Mouse (Mus musculus): Measurements from ENCODE around the gene Ass1. TPM values are rescaled to one million over a fixed set of nuclear protein-coding genes. Genes with fewer than 3 reads are reported as not detected.

Gene Ass1
- polyA plus RNA-seq (2014; fragmentation: Nextera tagmentation; extraction: Ambion mirVana): 64.6 and 72.8 TPM in 2 replicates

DNA sequence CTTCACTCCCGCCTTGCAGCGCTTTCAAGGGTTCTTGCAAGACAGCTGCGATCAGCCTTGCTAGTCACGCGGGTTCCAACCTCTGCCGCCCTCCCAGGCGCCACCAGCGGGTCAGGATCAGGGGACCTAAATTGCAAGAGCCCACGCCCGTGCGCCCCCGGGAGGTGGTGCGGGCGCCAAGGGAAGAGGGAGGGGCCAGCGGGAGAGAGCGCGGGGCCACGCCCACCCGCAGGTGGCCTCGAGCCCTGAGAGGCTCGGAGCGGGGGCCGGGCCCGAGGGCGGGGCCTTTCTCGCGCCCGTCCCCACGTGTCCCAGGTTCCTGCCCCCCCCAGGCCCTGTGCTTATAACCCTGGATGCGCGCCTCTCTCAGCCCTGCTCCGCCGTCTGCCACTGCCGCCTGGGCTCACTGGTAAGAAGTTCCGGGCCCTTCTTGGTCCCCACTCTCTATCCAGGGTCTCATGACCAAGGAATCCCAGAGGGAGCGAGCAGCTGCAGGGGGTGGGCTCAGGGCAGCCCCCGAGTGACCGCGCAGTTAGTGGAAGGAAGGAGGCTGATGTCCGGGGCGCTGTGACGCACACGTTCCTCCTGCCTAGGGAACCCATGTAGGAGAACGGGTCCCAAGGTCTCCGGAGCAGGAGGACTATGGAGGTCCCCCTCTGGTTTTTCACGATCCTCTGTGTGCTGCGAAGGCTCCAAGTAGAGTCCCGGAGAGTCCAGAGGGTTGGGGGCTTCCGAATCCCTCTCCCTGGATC is at the start of gene Ass1:
TSS of gene Ass1 (plus strand) at position 277 of the 752 bp plus-strand sequence.
- Histone ChIP-seq H3K4me3 (ENCODE audit: low read depth, low read length) (peak within 1 kb of the TSS; percentile 42), H3K4me2 (ENCODE audit: low read length) (peak within 1 kb of the TSS; percentile 85), H3K4me1 (replicated peaks; ENCODE audit: control insufficient read depth, insufficient read depth, low read length) (peaks cover 8% of the 10 kb centered on the region; the same call in 1 of the 2 replicates), H3K36me3 (ENCODE audit: control insufficient read depth, insufficient read depth, low read length) (no peaks in the 10 kb centered on the region), H3K27ac (ENCODE audit: low read depth) (no peak within 1 kb of the TSS), H3K9me3 (ENCODE audit: control insufficient read depth, low read length) (no peaks in the 10 kb centered on the region), H3K27me3 (replicated peaks; ENCODE audit: control insufficient read depth, insufficient read depth, low read length) (peaks cover 11% of the 10 kb centered on the region), H3K9ac (ENCODE audit: low read length) (peak within 1 kb of the TSS; percentile 38)
- peak; percentile 85 for DNase-seq (ENCODE audit: low spot score)
- under 1% methylated on average over 49 of the region's 49 CpGs for WGBS
- peak; percentile 91 for ATAC-seq (replicated peaks; ENCODE audit: low FRiP score, low TSS enrichment, low read depth)

DNA sequence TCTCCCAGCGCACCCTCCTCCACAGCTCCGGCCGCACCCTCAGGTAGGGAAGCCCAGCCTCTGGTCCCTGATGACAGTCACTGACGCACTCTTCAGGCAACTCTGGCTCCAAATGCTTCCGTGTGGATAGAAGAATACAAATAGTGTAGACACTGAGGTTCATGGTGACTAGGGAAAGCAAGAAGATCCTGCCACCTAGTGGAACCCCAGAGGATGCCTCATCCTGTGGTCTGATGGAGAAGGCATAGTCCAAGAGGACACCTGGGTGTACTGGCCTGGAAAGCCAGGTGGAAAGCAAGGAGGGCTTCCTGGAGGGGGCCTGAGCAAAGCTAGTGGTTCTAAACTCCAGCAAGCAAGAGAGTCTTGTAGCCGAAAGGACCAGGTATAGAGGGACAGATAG is 49.1 kb upstream of the Ass1 start:
- H3K4me3 ChIP-seq (ENCODE audit: low read depth, low read length): no peak overlapping the region
- DNase-seq (ENCODE audit: low spot score): no peak
- WGBS: 78% methylated on average over 6 of the region's 6 CpGs
- H3K9me3 ChIP-seq (ENCODE audit: control insufficient read depth, low read length): no peaks in the 10 kb centered on the region
- H3K9ac ChIP-seq (ENCODE audit: low read length): no peak overlapping the region
- no peak overlapping the region for H3K4me2 ChIP-seq (ENCODE audit: low read length)
- H3K4me1 ChIP-seq (replicated peaks; ENCODE audit: control insufficient read depth, insufficient read depth, low read length): no peaks in the 10 kb centered on the region
- no peaks in the 10 kb centered on the region for H3K27me3 ChIP-seq (replicated peaks; ENCODE audit: control insufficient read depth, insufficient read depth, low read length)
- no peak overlapping the region for H3K27ac ChIP-seq (ENCODE audit: low read depth)
- H3K36me3 ChIP-seq (ENCODE audit: control insufficient read depth, insufficient read depth, low read length): no peaks in the 10 kb centered on the region
- ATAC-seq (replicated peaks; ENCODE audit: low FRiP score, low TSS enrichment, low read depth): no peak

DNA sequence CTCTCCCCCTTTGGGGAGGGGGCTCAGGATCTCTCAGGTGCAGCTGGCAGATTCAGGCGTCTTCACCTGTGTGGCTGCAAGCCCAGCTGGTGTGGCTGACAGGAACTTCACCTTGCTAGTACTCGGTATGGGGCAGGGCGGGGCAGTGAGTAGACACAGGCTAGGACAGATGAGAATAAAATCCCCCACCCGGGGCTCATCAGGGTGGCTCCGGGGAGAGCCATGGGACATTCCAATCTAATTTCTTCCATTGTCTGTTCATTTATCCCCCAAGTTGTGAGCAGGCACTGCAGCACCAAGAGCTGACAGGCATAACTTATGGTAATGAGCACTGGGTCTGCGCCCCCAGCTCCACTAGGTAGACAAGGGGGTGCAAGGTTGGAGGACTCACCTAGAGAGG is 47.4 kb upstream of the Ass1 start:
- Histone ChIP-seq H3K27ac (ENCODE audit: low read depth) (no peak overlapping the region), H3K27me3 (replicated peaks; ENCODE audit: control insufficient read depth, insufficient read depth, low read length) (no peaks in the 10 kb centered on the region), H3K4me2 (ENCODE audit: low read length) (no peak overlapping the region), H3K4me1 (replicated peaks; ENCODE audit: control insufficient read depth, insufficient read depth, low read length) (no peaks in the 10 kb centered on the region), H3K36me3 (ENCODE audit: control insufficient read depth, insufficient read depth, low read length) (no peaks in the 10 kb centered on the region), H3K9me3 (ENCODE audit: control insufficient read depth, low read length) (no peaks in the 10 kb centered on the region), H3K4me3 (ENCODE audit: low read depth, low read length) (no peak overlapping the region), H3K9ac (ENCODE audit: low read length) (no peak overlapping the region)
- WGBS: 64% methylated on average over 6 of the region's 6 CpGs
- DNase-seq (ENCODE audit: low spot score) (no peak), ATAC-seq (replicated peaks; ENCODE audit: low FRiP score, low TSS enrichment, low read depth) (no peak)

DNA sequence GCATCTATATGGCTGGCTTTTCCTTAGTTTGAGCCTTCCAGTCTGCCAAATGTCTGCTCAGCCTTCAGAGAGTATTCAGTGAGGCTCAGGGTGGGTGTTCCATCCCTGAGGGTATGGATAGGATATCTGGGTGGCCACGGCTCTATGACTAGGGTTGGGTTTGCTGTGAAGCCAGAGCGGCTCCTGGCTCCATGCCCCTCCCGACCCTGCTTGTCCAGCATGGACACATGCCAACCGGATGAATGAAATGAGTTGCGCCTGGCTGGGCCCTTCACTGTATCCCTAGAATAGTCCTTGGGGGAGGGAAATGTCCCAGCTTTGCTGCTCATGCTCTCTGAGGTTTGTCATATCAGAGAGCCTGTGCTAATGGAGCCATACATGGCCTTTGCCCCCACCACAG is 38.5 kb upstream of the Ass1 start:
- Histone ChIP-seq H3K4me1 (replicated peaks; ENCODE audit: control insufficient read depth, insufficient read depth, low read length) (no peaks in the 10 kb centered on the region), H3K36me3 (ENCODE audit: control insufficient read depth, insufficient read depth, low read length) (no peaks in the 10 kb centered on the region), H3K9ac (ENCODE audit: low read length) (no peak overlapping the region), H3K4me2 (ENCODE audit: low read length) (no peak overlapping the region), H3K27me3 (replicated peaks; ENCODE audit: control insufficient read depth, insufficient read depth, low read length) (no peaks in the 10 kb centered on the region), H3K4me3 (ENCODE audit: low read depth, low read length) (no peak overlapping the region), H3K27ac (ENCODE audit: low read depth) (no peak overlapping the region), H3K9me3 (ENCODE audit: control insufficient read depth, low read length) (no peaks in the 10 kb centered on the region)
- DNase-seq (ENCODE audit: low spot score) (no peak), ATAC-seq (replicated peaks; ENCODE audit: low FRiP score, low TSS enrichment, low read depth) (no peak)
- WGBS: 82% methylated on average over 5 of the region's 5 CpGs

- H3K36me3 ChIP-seq (ENCODE audit: control insufficient read depth, insufficient read depth, low read length): no peaks in the 10 kb centered on the region
- H3K9me3 ChIP-seq (ENCODE audit: control insufficient read depth, low read length): no peaks in the 10 kb centered on the region
- 58% methylated on average over 10 of the region's 10 CpGs for WGBS
- no peaks in the 10 kb centered on the region for H3K27me3 ChIP-seq (replicated peaks; ENCODE audit: control insufficient read depth, insufficient read depth, low read length)
- ATAC-seq (replicated peaks; ENCODE audit: low FRiP score, low TSS enrichment, low read depth) (no peak), DNase-seq (ENCODE audit: low spot score) (no peak)
- no peaks in the 10 kb centered on the region for H3K4me1 ChIP-seq (replicated peaks; ENCODE audit: control insufficient read depth, insufficient read depth, low read length)
- no peak overlapping the region for H3K4me2 ChIP-seq (ENCODE audit: low read length)
- no peak overlapping the region for H3K27ac ChIP-seq (ENCODE audit: low read depth)
- no peak overlapping the region for H3K4me3 ChIP-seq (ENCODE audit: low read depth, low read length)
- H3K9ac ChIP-seq (ENCODE audit: low read length): no peak overlapping the region
Measured at GRCm38 (mm10) chr2:31434746-31435145, 35.3 kb upstream of the Ass1 start.

- Histone ChIP-seq H3K4me1 (replicated peaks; ENCODE audit: control insufficient read depth, insufficient read depth, low read length) (no peaks in the 10 kb centered on the region), H3K9ac (ENCODE audit: low read length) (no peak overlapping the region), H3K36me3 (ENCODE audit: control insufficient read depth, insufficient read depth, low read length) (no peaks in the 10 kb centered on the region), H3K27ac (ENCODE audit: low read depth) (no peak overlapping the region), H3K4me3 (ENCODE audit: low read depth, low read length) (no peak overlapping the region), H3K4me2 (ENCODE audit: low read length) (no peak overlapping the region), H3K27me3 (replicated peaks; ENCODE audit: control insufficient read depth, insufficient read depth, low read length) (no peaks in the 10 kb centered on the region), H3K9me3 (ENCODE audit: control insufficient read depth, low read length) (no peaks in the 10 kb centered on the region)
- ATAC-seq (replicated peaks; ENCODE audit: low FRiP score, low TSS enrichment, low read depth) (no peak), DNase-seq (ENCODE audit: low spot score) (peak; percentile 74)
- WGBS: 42% methylated on average over 6 of the region's 6 CpGs
Measured at GRCm38 (mm10) chr2:31435567-31435966, 34.4 kb upstream of the Ass1 start.

DNA sequence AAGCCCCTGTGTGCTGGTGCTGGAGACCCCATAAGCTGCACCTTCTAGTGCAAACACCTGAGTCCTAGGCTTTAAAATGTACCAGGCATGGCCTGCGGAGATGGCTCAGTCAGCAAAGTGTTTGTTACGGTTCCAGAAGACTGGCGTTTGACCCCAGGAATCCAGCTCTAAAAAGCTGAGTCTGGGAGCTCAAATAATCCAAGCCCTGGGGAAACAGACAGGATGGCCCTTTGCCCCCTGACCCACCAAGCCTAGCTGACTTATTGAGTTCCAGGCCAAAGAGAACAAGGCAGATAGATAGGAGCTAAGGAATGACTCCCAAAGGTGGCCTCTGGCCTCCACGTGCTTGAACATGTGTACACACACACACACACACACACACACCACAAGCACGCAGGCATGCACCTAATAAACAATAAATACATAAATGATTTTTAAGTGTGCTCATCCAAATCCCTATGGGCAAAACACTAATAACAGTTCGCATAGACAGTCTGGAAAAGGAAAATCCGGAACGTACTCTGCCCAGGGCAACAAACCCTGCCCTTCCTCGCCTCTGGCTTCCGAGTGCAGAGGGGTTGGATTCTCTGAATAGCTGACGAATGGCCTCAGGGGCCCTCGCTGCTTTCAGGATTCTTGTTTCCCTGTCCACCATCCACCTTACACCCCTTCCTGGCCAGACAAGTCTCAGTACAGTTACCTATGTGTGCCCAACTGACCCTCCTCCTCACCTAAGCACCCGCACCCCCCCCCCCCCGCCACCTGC is 32.3 kb upstream of the Ass1 start:
- DNase-seq (ENCODE audit: low spot score) (no peak), ATAC-seq (replicated peaks; ENCODE audit: low FRiP score, low TSS enrichment, low read depth) (no peak)
- 61% methylated on average over 14 of the region's 14 CpGs for WGBS

GRCm38 (mm10) chr2:31439576-31439975 is 30.4 kb upstream of the Ass1 start:
- Histone ChIP-seq H3K9ac (ENCODE audit: low read length) (no peak overlapping the region), H3K9me3 (ENCODE audit: control insufficient read depth, low read length) (no peaks in the 10 kb centered on the region), H3K4me2 (ENCODE audit: low read length) (no peak overlapping the region), H3K27me3 (replicated peaks; ENCODE audit: control insufficient read depth, insufficient read depth, low read length) (no peaks in the 10 kb centered on the region), H3K27ac (ENCODE audit: low read depth) (no peak overlapping the region), H3K4me3 (ENCODE audit: low read depth, low read length) (no peak overlapping the region), H3K4me1 (replicated peaks; ENCODE audit: control insufficient read depth, insufficient read depth, low read length) (no peaks in the 10 kb centered on the region), H3K36me3 (ENCODE audit: control insufficient read depth, insufficient read depth, low read length) (no peaks in the 10 kb centered on the region)
- no peak for DNase-seq (ENCODE audit: low spot score)
- ATAC-seq (replicated peaks; ENCODE audit: low FRiP score, low TSS enrichment, low read depth): no peak
- WGBS: 84% methylated on average over 6 of the region's 6 CpGs

More for the DNA sequence above, 32.3 kb upstream of the Ass1 start:
- Histone ChIP-seq H3K27me3 (replicated peaks; ENCODE audit: control insufficient read depth, insufficient read depth, low read length) (no peaks in the 10 kb centered on the region), H3K9ac (ENCODE audit: low read length) (no peak overlapping the region), H3K4me2 (ENCODE audit: low read length) (no peak overlapping the region), H3K9me3 (ENCODE audit: control insufficient read depth, low read length) (no peaks in the 10 kb centered on the region), H3K4me1 (replicated peaks; ENCODE audit: control insufficient read depth, insufficient read depth, low read length) (no peaks in the 10 kb centered on the region), H3K36me3 (ENCODE audit: control insufficient read depth, insufficient read depth, low read length) (no peaks in the 10 kb centered on the region), H3K4me3 (ENCODE audit: low read depth, low read length) (no peak overlapping the region), H3K27ac (ENCODE audit: low read depth) (no peak overlapping the region)

Data from intestine, embryonic 14.5 days (tissue).